Mouse (Mus musculus): ENCODE results near the gene F9.
"Not testable (repeated sequence)": the region's sequence is repeated elsewhere in the genome, so short reads cannot be mapped to it uniquely, and the experiment has no call there.

Gene F9

GRCm38 (mm10) chrX:59999221-60000083 lies at the start of gene F9:
Gene F9, plus strand, starts transcription at chrX:59999464.
- no peak for DNase-seq (ENCODE audit: low spot score in 2 of 2)

GRCm38 (mm10) chrX:59969767-59970166 lies 29.5 kb upstream of the F9 start:
- not testable (repeated sequence) for DNase-seq (ENCODE audit: low spot score in 2 of 2)

GRCm38 (mm10) chrX:60000084-60000443 lies 800 bp downstream of the F9 start:
- DNase-seq (ENCODE audit: low spot score in 2 of 2): no peak

DNA sequence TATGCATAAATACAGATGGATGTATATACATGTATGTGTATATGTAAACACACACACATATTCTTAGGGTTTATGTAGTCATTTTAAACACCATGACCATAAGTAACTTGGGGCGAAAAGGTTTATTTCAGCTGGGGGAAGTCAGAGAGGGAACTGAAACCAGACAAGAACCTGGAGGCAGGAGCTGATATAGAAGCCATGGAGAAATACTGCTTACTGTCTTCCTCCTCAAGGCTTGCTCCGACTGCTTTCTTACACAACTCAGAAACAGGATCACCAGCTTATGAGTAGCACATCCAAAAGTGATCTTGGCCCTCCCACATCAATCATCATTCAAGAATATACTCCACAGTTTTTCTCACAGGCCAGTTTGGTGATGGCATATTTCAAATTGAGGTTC lies 2.2 kb downstream of the F9 start:
- no peak for DNase-seq (ENCODE audit: low spot score in 2 of 2)

- DNase-seq (ENCODE audit: low spot score in 2 of 2): peak in 1 of 2 experiments; percentile 17
Measured at GRCm38 (mm10) chrX:60013084-60013676, 13.9 kb downstream of the F9 start.

DNA sequence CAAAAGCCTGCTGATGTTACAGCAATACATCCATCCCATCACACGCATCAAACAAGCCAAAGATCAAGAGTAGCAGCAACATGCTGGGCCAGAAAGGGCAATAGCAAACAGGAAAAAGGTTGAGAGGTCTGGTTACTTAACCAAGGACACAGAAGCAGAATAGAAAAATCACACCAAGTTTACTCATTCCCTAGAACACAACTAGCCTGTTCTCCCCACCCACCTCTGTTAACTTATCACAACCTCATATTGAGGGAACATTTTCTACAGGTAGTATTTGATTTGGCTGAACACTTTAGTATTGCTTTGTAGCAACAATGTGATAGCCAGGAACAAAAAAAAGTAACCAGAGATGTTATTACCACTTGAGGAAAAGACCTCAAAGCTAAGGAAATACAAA lies 15.3 kb downstream of the F9 start:
- no peak for DNase-seq (ENCODE audit: low spot score in 2 of 2)

- DNase-seq (ENCODE audit: low spot score in 2 of 2): no peak
Measured at GRCm38 (mm10) chrX:60021007-60021406, 21.7 kb downstream of the F9 start.

GRCm38 (mm10) chrX:60021595-60021994 lies 22.3 kb downstream of the F9 start:
- no peak for DNase-seq (ENCODE audit: low spot score in 2 of 2)

- DNase-seq (ENCODE audit: low spot score in 2 of 2): peak in 1 of 2 experiments; percentile 8
Measured at GRCm38 (mm10) chrX:60026654-60027053, 27.4 kb downstream of the F9 start.

- no peak for DNase-seq (ENCODE audit: low spot score in 2 of 2)
Measured at GRCm38 (mm10) chrX:60054745-60055144, 55.5 kb downstream of the F9 start.

DNA sequence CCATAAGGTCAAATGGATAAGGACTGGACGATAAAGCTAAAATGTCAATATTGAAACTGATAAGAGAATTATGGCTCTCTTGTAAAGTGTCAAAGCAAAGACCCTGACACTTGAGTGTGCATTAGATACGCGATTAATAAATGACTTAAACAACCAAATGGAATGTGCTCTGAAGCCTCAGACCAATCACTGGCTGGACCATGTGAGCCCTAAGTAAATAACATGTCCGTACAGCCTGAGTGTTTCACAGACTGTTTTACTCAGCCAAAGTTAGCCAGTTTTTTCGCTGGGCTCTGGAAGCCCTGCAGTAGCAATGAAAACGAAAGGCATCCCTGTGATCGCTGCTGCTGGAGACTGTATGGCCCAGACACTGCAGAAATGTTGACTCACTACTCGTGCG lies 55.9 kb downstream of the F9 start:
- no peak for DNase-seq (ENCODE audit: low spot score in 2 of 2)

- no peak for DNase-seq (ENCODE audit: low spot score in 2 of 2)
Measured at GRCm38 (mm10) chrX:60075359-60075758, 76.1 kb downstream of the F9 start.

Measured in spleen, postnatal 14 days (tissue).